In the genomic region with DNA sequence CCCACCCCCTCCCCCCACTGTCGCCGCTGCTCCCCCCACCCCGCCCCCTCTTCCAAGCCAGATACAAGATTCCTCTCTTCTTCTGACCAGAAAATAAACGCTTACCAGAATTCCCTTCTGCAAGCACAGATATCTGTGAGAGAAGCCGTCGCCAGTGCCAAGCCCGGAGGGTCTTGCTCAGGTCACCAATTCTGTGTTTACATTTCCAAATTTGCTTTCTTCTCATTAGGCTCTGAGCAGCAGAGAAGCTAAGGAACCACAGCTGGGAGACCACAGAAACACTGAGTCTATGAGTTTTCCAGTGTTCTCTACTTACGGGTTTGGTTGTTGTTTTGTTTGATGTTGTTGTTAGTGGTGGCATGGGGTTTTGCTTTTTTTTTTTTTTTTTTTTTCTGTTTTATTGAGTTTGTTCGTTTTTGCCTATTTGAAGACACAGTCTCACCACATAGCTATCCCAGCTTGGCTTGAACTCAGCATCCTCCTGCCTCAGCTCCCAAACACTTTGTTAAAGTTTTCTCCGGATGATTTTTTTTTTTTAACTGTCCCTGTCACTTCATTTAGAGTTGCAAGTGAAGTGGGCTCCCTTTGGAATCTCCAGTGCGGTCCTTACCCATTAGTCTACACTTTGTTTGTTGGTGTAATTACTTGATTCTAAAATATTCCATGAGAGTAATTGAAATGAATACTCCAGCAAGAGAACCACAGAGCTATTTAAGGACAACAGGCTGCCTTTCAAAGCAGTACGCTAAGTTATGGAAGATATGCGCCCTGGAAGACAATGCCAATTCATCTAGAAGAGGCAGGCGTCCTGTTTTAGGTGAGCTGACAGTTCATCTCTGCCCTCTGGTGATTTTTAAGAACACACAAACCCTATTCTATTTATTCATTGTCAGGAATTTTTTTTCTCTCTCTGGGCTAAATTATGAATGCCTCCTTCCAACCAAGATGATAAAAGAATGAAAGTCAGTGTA, we compare ENCODE assay signal across 17 mouse cellular contexts.
DNase-seq lines count a peak whose midpoint lies in the region; ATAC-seq and TF ChIP-seq lines count a peak whose summit lies in the region.
"Had no signal": no experiment of that assay in that cellular context is flagged by ENCODE, and none has a peak within 500 bp of the region (broad histone marks: within the 10 kb centered on the region; RNA-seq: fewer than 3 reads in every experiment).

No protein-coding gene starts in this region.

- no peak for TF ChIP-seq CTCF in left cerebral cortex, adult 2 months (IDR thresholded peaks at IDR 0.05)

- DNase-seq in heart, postnatal 4 days = no peak
- DNase-seq in kidney, postnatal 4 days = peak; percentile 39 to 64
- peak; percentile 93 for DNase-seq in 3T3-L1 (ENCODE audit: low read depth, low spot score)
- no peak for DNase-seq in limb, embryonic 10.5 days (ENCODE audit: low spot score)
- no peak for DNase-seq in spleen, postnatal 4 days (ENCODE audit: low spot score in 2 of 2)
- DNase-seq in left cerebral cortex, adult 2 months (ENCODE audit: extremely low spot score in 1 of 2, low spot score in 2 of 2) = no peak
- DNase-seq: cerebellum, postnatal 14 days; gastrocnemius, postnatal 36 days; kidney, adult 18-20 months; right cerebral cortex, postnatal 4 days; thymus, postnatal 25 days had no signal

- intact Hi-C loops in left cerebral cortex, adult 2 months (cut with DNase I) = no loop called here

- no peaks in the 10 kb centered on the region for H3K36me3 ChIP-seq in heart, embryonic 11.5 days (ENCODE audit: control insufficient read depth, insufficient read depth, low read length)
- no peaks in the 10 kb centered on the region for H3K36me3 ChIP-seq in kidney, embryonic 16.5 days (ENCODE audit: insufficient read depth, low read length)
- H3K36me3 ChIP-seq in limb, embryonic 10.5 days = no peaks in the 10 kb centered on the region
- H3K36me3 ChIP-seq: heart, embryonic 13.5 days had no signal

- no peak for ATAC-seq in heart, embryonic 11.5 days (replicated peaks; ENCODE audit: insufficient number of reproducible peaks, low FRiP score, low TSS enrichment)
- no peak for ATAC-seq in kidney, embryonic 16.5 days (ENCODE audit: low FRiP score, low TSS enrichment)
- ATAC-seq: activated CD4-positive, CD25-positive, alpha-beta regulatory T cell, adult 4 months had no signal

- peak overlapping the region; percentile 35; the same call in 1 of the 2 replicates for H3K4me2 ChIP-seq in heart, embryonic 11.5 days
- H3K4me2 ChIP-seq in kidney, embryonic 16.5 days (replicated peaks; ENCODE audit: low read depth, low read length) = no peak overlapping the region
- H3K4me2 ChIP-seq: heart, embryonic 13.5 days; hindbrain, embryonic 14.5 days had no signal

- H3K9me3 ChIP-seq in heart, embryonic 11.5 days (replicated peaks; ENCODE audit: control insufficient read depth, low read length) = no peaks in the 10 kb centered on the region
- no peaks in the 10 kb centered on the region; the same call in 1 of the 2 replicates for H3K9me3 ChIP-seq in kidney, embryonic 16.5 days (ENCODE audit: low read length)
- no peaks in the 10 kb centered on the region for H3K9me3 ChIP-seq in limb, embryonic 10.5 days (replicated peaks)

- H3K4me3 ChIP-seq in heart, embryonic 11.5 days (ENCODE audit: low read depth, low read length) = no peak overlapping the region
- no peak overlapping the region for H3K4me3 ChIP-seq in kidney, embryonic 16.5 days (ENCODE audit: low read length)
- H3K4me3 ChIP-seq in limb, embryonic 10.5 days = no peak overlapping the region
- no peak overlapping the region for H3K4me3 ChIP-seq in left cerebral cortex, adult 2 months
- H3K4me3 ChIP-seq: heart, embryonic 13.5 days had no signal

- H3K27me3 ChIP-seq in heart, embryonic 11.5 days (ENCODE audit: control insufficient read depth, insufficient read depth, low read length) = no peaks in the 10 kb centered on the region
- no peaks in the 10 kb centered on the region for H3K27me3 ChIP-seq in kidney, embryonic 16.5 days (ENCODE audit: insufficient read depth, low read length)
- H3K27me3 ChIP-seq in limb, embryonic 10.5 days (ENCODE audit: low read depth, poor library complexity, severe bottlenecking) = no peaks in the 10 kb centered on the region

- H3K4me1 ChIP-seq in heart, embryonic 11.5 days (ENCODE audit: control insufficient read depth, insufficient read depth, low read length) = no peaks in the 10 kb centered on the region
- H3K4me1 ChIP-seq in kidney, embryonic 16.5 days (ENCODE audit: insufficient read depth, low read length) = peaks cover 21% of the 10 kb centered on the region
- H3K4me1 ChIP-seq in limb, embryonic 10.5 days = peaks cover 63% of the 10 kb centered on the region

- no peak overlapping the region for H3K9ac ChIP-seq in heart, embryonic 11.5 days (ENCODE audit: low read depth, low read length)
- no peak overlapping the region for H3K9ac ChIP-seq in kidney, embryonic 16.5 days (replicated peaks; ENCODE audit: low read length)
- H3K9ac ChIP-seq: heart, embryonic 13.5 days; hindbrain, embryonic 14.5 days; liver, embryonic 14.5 days had no signal

- no peak overlapping the region for H3K27ac ChIP-seq in heart, embryonic 11.5 days (ENCODE audit: low read depth, low read length)
- H3K27ac ChIP-seq in kidney, embryonic 16.5 days (ENCODE audit: low read length) = no peak overlapping the region
- H3K27ac ChIP-seq in limb, embryonic 10.5 days = peak overlapping the region; percentile 59
- H3K27ac ChIP-seq in left cerebral cortex, adult 2 months = no peak overlapping the region
- H3K27ac ChIP-seq: heart, embryonic 13.5 days; hindbrain, embryonic 14.5 days; liver, embryonic 14.5 days had no signal

- 43% methylated on average over 14 of the region's 14 CpGs for WGBS in heart, embryonic 11.5 days (ENCODE audit: insufficient replicate concordance)
- WGBS in kidney, embryonic 16.5 days = 47% methylated on average over 13 of the region's 14 CpGs
- WGBS in limb, embryonic 10.5 days = 48% methylated on average over 14 of the region's 14 CpGs

Comparison
In these comparisons a context has a peak if more than half of its experiments do, and no peak if none do; other contexts are left out.
1. DNase-seq: peak in kidney, postnatal 4 days (2 of 2) and 3T3-L1 (single experiment); none in heart, postnatal 4 days (single experiment), limb, embryonic 10.5 days (single experiment), spleen, postnatal 4 days (0 of 2) and left cerebral cortex, adult 2 months (0 of 2).